Mouse (Mus musculus): Measurements from ENCODE around the gene Hist1h4j. TPM values are rescaled to one million over a fixed set of nuclear protein-coding genes. Genes with fewer than 3 reads are reported as not detected.
A peak's percentile ranks its signal among the peaks of the same experiment; 100 is the strongest.
"Not testable (repeated sequence)": the region's sequence is repeated elsewhere in the genome, so short reads cannot be mapped to it uniquely, and the experiment has no call there.

Hist1h4j gene
- polyA plus RNA-seq, 1 experiment = 2.4 TPM

GRCm38 (mm10) chr13:21781639-21782038 lies 46.8 kb downstream of the Hist1h4j start:
- no peaks in the 10 kb centered on the region; the same call in 1 of the 2 replicates for H3K4me1 ChIP-seq (ENCODE audit: control insufficient read depth, insufficient read depth, low read length)
- no peak overlapping the region for H3K4me3 ChIP-seq (replicated peaks; ENCODE audit: insufficient read depth, low read depth, low read length)
- no peaks in the 10 kb centered on the region for H3K27me3 ChIP-seq (ENCODE audit: control insufficient read depth, insufficient read depth, low read length)
- TF ChIP-seq CTCF (IDR thresholded peaks at IDR 0.05; ENCODE audit: borderline replicate concordance, insufficient read depth, low read depth, low read length) (no peak), POLR2A (IDR thresholded peaks at IDR 0.05; ENCODE audit: borderline replicate concordance, insufficient read depth, low read length) (no peak)
- DNase-seq = no peak
- H3K27ac ChIP-seq (ENCODE audit: insufficient read depth, low read length) = no peak overlapping the region
- 95% methylated on average over 1 of the region's 1 CpGs for WGBS

GRCm38 (mm10) chr13:21782361-21783254 lies 47.7 kb downstream of the Hist1h4j start:
- Histone ChIP-seq H3K4me3 (replicated peaks; ENCODE audit: insufficient read depth, low read depth, low read length) (peak overlapping the region; percentile 42), H3K27ac (ENCODE audit: insufficient read depth, low read length) (peak overlapping the region; percentile 40; the same call in 1 of the 2 replicates)
- peak; percentile 35 to 46 for DNase-seq
- 3% methylated on average over 17 of the region's 35 CpGs for WGBS
- H3K4me1 ChIP-seq (ENCODE audit: control insufficient read depth, insufficient read depth, low read length); H3K27me3 ChIP-seq (ENCODE audit: control insufficient read depth, insufficient read depth, low read length): not testable (repeated sequence)

- peak within 1 kb of the TSS; percentile 50 for H3K4me3 ChIP-seq (replicated peaks; ENCODE audit: insufficient read depth, low read depth, low read length)
- no peaks in the 10 kb centered on the region; the same call in 1 of the 2 replicates for H3K4me1 ChIP-seq (ENCODE audit: control insufficient read depth, insufficient read depth, low read length)
- no peaks in the 10 kb centered on the region for H3K27me3 ChIP-seq (ENCODE audit: control insufficient read depth, insufficient read depth, low read length)
- under 1% methylated on average over 15 of the region's 20 CpGs for WGBS
- peak; percentile 37; the same call in 1 of the 2 replicates for TF ChIP-seq POLR2A (IDR thresholded peaks at IDR 0.05; ENCODE audit: borderline replicate concordance, insufficient read depth, low read length)
- TF ChIP-seq CTCF (IDR thresholded peaks at IDR 0.05; ENCODE audit: borderline replicate concordance, insufficient read depth, low read depth, low read length) = no peak
- peak within 1 kb of the TSS; percentile 40; the same call in 1 of the 2 replicates for H3K27ac ChIP-seq (ENCODE audit: insufficient read depth, low read length)
- peak; percentile 69 to 88 for DNase-seq
Observed at GRCm38 (mm10) chr13:21783255-21783617, 48.4 kb downstream of the Hist1h4j start, which contains the start of gene Hist1h3i. Gene Hist1h3i, minus strand, starts transcription at chr13:21783370.

- TF ChIP-seq POLR2A (IDR thresholded peaks at IDR 0.05; ENCODE audit: borderline replicate concordance, insufficient read depth, low read length) (no peak), CTCF (IDR thresholded peaks at IDR 0.05; ENCODE audit: borderline replicate concordance, insufficient read depth, low read depth, low read length) (no peak)
- DNase-seq = peak; percentile 25 to 32
- Histone ChIP-seq H3K27me3 (ENCODE audit: control insufficient read depth, insufficient read depth, low read length) (no peaks in the 10 kb centered on the region), H3K27ac (ENCODE audit: insufficient read depth, low read length) (no peak overlapping the region), H3K4me1 (ENCODE audit: control insufficient read depth, insufficient read depth, low read length) (no peaks in the 10 kb centered on the region; the same call in 1 of the 2 replicates), H3K4me3 (replicated peaks; ENCODE audit: insufficient read depth, low read depth, low read length) (peak overlapping the region; percentile 7)
- 1% methylated on average over 9 of the region's 9 CpGs for WGBS
Observed at GRCm38 (mm10) chr13:21783734-21784161, 48.9 kb downstream of the Hist1h4j start.

DNA sequence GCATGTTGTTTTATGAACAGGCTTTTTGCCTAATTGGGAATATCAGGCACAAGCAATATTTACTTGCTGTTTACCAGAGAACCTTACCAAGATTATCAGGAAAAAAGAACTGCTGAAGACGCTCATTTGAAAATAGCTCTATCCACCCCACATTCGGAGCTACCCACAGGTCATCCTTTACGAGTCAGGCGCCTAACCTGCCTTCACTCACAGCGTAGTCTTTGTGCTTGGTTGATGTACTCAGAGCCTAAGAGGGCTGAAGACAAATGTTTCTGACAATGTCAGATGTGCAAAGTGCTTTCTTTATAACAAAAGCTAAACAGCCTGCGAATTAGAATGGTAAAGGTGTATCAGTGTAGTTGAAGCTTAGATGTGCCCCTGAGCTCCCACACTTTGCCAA lies 49.4 kb downstream of the Hist1h4j start:
- DNase-seq = no peak
- H3K4me1 ChIP-seq (ENCODE audit: control insufficient read depth, insufficient read depth, low read length) = no peaks in the 10 kb centered on the region; the same call in 1 of the 2 replicates
- no peak overlapping the region for H3K27ac ChIP-seq (ENCODE audit: insufficient read depth, low read length)
- no peak overlapping the region for H3K4me3 ChIP-seq (replicated peaks; ENCODE audit: insufficient read depth, low read depth, low read length)
- H3K27me3 ChIP-seq (ENCODE audit: control insufficient read depth, insufficient read depth, low read length) = no peaks in the 10 kb centered on the region
- TF ChIP-seq POLR2A (IDR thresholded peaks at IDR 0.05; ENCODE audit: borderline replicate concordance, insufficient read depth, low read length) (no peak), CTCF (IDR thresholded peaks at IDR 0.05; ENCODE audit: borderline replicate concordance, insufficient read depth, low read depth, low read length) (no peak)
- WGBS = 36% methylated on average over 6 of the region's 6 CpGs

Other genes with a start within 250 kb of the Hist1h4j start
- gene AK157302, start 239.8 kb upstream of the Hist1h4j start, polyA plus RNA-seq (2012; rRNA removed) = 1.5 and 1.8 TPM in 2 replicates
- 28.3 and 29.8 TPM in 2 replicates for gene Gm11273, start 233.6 kb upstream of the Hist1h4j start, polyA plus RNA-seq (2012; rRNA removed)
- 7.5 and 9.8 TPM in 2 replicates for gene Zkscan8, start 203.9 kb upstream of the Hist1h4j start, polyA plus RNA-seq (2012; rRNA removed)
- gene Olfr1366, start 192.3 kb upstream of the Hist1h4j start, polyA plus RNA-seq (2012; rRNA removed) = not detected in 2 replicates
- not detected in 2 replicates for gene Olfr1535, start 175.2 kb upstream of the Hist1h4j start, polyA plus RNA-seq (2012; rRNA removed)
- gene Olfr1364, start 153.3 kb upstream of the Hist1h4j start, polyA plus RNA-seq (2012; rRNA removed) = not detected in 2 replicates
- not detected in 2 replicates for gene Olfr1362, start 121.0 kb upstream of the Hist1h4j start, polyA plus RNA-seq (2012; rRNA removed)
- 0.03 TPM in 1 of 2 replicates, not detected in the other for gene Olfr11, start 92.5 kb upstream of the Hist1h4j start, polyA plus RNA-seq (2012; rRNA removed)
- gene Olfr1361, start 71.7 kb upstream of the Hist1h4j start, polyA plus RNA-seq (2012; rRNA removed) = not detected in 2 replicates
- gene Olfr1360, start 57.7 kb upstream of the Hist1h4j start, polyA plus RNA-seq (2012; rRNA removed) = not detected in 2 replicates
- gene Olfr1359, start 37.0 kb upstream of the Hist1h4j start, polyA plus RNA-seq (2012; rRNA removed) = not detected in 2 replicates
- not detected in 2 replicates for gene Hist1h2bl, start 18.9 kb upstream of the Hist1h4j start, polyA plus RNA-seq (2012; rRNA removed)
- gene Hist1h2ai, start 18.6 kb upstream of the Hist1h4j start, polyA plus RNA-seq (2012; rRNA removed) = 0.84 and 1.5 TPM in 2 replicates
- gene Hist1h3h, start 17.4 kb upstream of the Hist1h4j start, polyA plus RNA-seq (2012; rRNA removed) = 2.9 TPM in 1 of 2 replicates, not detected in the other
- gene Hist1h2bm, start 13.0 kb upstream of the Hist1h4j start, polyA plus RNA-seq (2012; rRNA removed) = not detected in 2 replicates
- 16.9 and 17.5 TPM in 2 replicates for gene Hist1h4k, start 15.4 kb downstream of the Hist1h4j start, polyA plus RNA-seq (2012; rRNA removed)
- gene Hist1h2ak, start 18.8 kb downstream of the Hist1h4j start, polyA plus RNA-seq (2012; rRNA removed) = 1.9 and 2.4 TPM in 2 replicates
- 1.2 and 2.6 TPM in 2 replicates for gene Hist1h2bn, start 19.1 kb downstream of the Hist1h4j start, polyA plus RNA-seq (2012; rRNA removed)
- 0.27 and 0.41 TPM in 2 replicates for gene Hist1h1b, start 45.6 kb downstream of the Hist1h4j start, polyA plus RNA-seq (2012; rRNA removed)
- gene Hist1h3i, start 48.3 kb downstream of the Hist1h4j start, polyA plus RNA-seq (2012; rRNA removed) = 1.9 and 4.9 TPM in 2 replicates
- not detected in 2 replicates for gene Hist1h2an, start 52.2 kb downstream of the Hist1h4j start, polyA plus RNA-seq (2012; rRNA removed)
- gene Hist1h2bp, start 52.4 kb downstream of the Hist1h4j start, polyA plus RNA-seq (2012; rRNA removed) = not detected in 2 replicates
- gene Hist1h2bq, start 75.1 kb downstream of the Hist1h4j start, polyA plus RNA-seq (2012; rRNA removed) = 1.2 and 2.3 TPM in 2 replicates
- not detected in 2 replicates for gene Hist1h2ao, start 75.4 kb downstream of the Hist1h4j start, polyA plus RNA-seq (2012; rRNA removed)
- not detected in 2 replicates for gene Hist1h4m, start 76.7 kb downstream of the Hist1h4j start, polyA plus RNA-seq (2012; rRNA removed)
- gene Hist1h4n, start 97.1 kb downstream of the Hist1h4j start, polyA plus RNA-seq (2012; rRNA removed) = 12.7 and 19.8 TPM in 2 replicates
- gene Hist1h2ap, start 98.4 kb downstream of the Hist1h4j start, polyA plus RNA-seq (2012; rRNA removed) = 1.5 and 1.6 TPM in 2 replicates
- gene Hist1h2br, start 98.7 kb downstream of the Hist1h4j start, polyA plus RNA-seq (2012; rRNA removed) = 0.16 and 1.3 TPM in 2 replicates
- gene Zfp184, start 210.0 kb downstream of the Hist1h4j start, polyA plus RNA-seq (2012; rRNA removed) = 0.95 and 1.0 TPM in 2 replicates
- gene Pom121l2, start 246.1 kb downstream of the Hist1h4j start, polyA plus RNA-seq (2012; rRNA removed) = not detected in 2 replicates

All from cerebellum, adult 2 months (tissue).